Mouse (Mus musculus) limb, embryonic 14.5 days (tissue): ENCODE measurements at regions not wholly inside any gene's neighbourhood (a gene's known extent, or its start where the extent isn't known, plus 50 kb on each side); places are given as distances from the start of the nearest gene placed in this dataset.

Experiments
- ATAC-seq: fragments of 200-750 bp; cut with Nextera tagmentation; 2 replicates; pipeline ENCODE4 v1.8.0; 2017; ENCODE audit warnings: low read depth, moderate number of reproducible peaks, moderate TSS enrichment; ENCODE audit not compliant: low FRiP score
- DNase-seq: peaks from one replicate; pipeline ENCODE4 v3.0.0-alpha.2; 2015; ENCODE audit warnings: low spot score
- H3K27ac ChIP-seq: fragments of 300-500 bp; sonication (generic); replicated peaks from 2 replicates; pipeline ENCODE4 v1.5.1; 2014; ENCODE audit warnings: low read depth, mild to moderate bottlenecking, low read length, moderate library complexity, mixed read lengths
- H3K27me3 ChIP-seq: fragments of 300-500 bp; sonication (generic); 2 replicates; pipeline ENCODE4 v1.6.1; 2014; ENCODE audit warnings: low read length, mixed read lengths; ENCODE audit not compliant: control insufficient read depth, insufficient read depth
- H3K36me3 ChIP-seq: fragments of 300-500 bp; sonication (generic); 2 replicates; pipeline ENCODE4 v1.6.1; 2014; ENCODE audit warnings: mild to moderate bottlenecking, low read length, moderate library complexity, mixed read lengths; ENCODE audit not compliant: control insufficient read depth, insufficient read depth
- H3K4me1 ChIP-seq: fragments of 300-500 bp; sonication (generic); 2 replicates; pipeline ENCODE4 v1.6.1; 2014; ENCODE audit warnings: antibody characterized with exemption, low read length, mixed read lengths; ENCODE audit not compliant: control insufficient read depth, insufficient read depth
- H3K4me2 ChIP-seq: fragments of 300-500 bp; sonication (generic); replicated peaks from 2 replicates; pipeline ENCODE4 v1.6.1; 2014; ENCODE audit warnings: low read depth, mild to moderate bottlenecking, low read length, moderate library complexity; ENCODE audit not compliant: severe bottlenecking
- H3K4me3 ChIP-seq: fragments of 300-500 bp; sonication (generic); replicated peaks from 2 replicates; pipeline ENCODE4 v1.5.1; 2014; ENCODE audit warnings: low read length
- H3K9ac ChIP-seq: fragments of 300-500 bp; sonication (generic); 2 replicates; pipeline ENCODE4 v1.6.1; 2014; ENCODE audit warnings: mild to moderate bottlenecking, low read depth, low read length, moderate library complexity; ENCODE audit not compliant: severe bottlenecking
- H3K9me3 ChIP-seq: fragments of 300-500 bp; sonication (generic); 2 replicates; pipeline ENCODE4 v1.6.1; 2016; ENCODE audit warnings: low read length; ENCODE audit not compliant: control insufficient read depth
- POLR2A ChIP-seq: fragments of 200-500 bp; IDR thresholded peaks from 2 replicates; pipeline ENCODE4 v1.8.0; 2012; ENCODE audit warnings: inconsistent platforms, mild to moderate bottlenecking, moderate library complexity, borderline replicate concordance; ENCODE audit not compliant: insufficient read depth, insufficient read length; ENCODE audit errors: extremely low read depth
- WGBS: fragments of 180-500 bp; shearing (Covaris S2); extraction: QIAGEN DNeasy Blood & Tissue Kit; methylation state at CpG from one replicate; pipeline ENCODE4 v1.1.7; 2014; 5-methylcytosine and 5-hydroxymethylcytosine counted together

GRCm38 (mm10) chr4:94367174-94367573 is 189.2 kb upstream of the Gm10306 start:
- no peaks in the 10 kb centered on the region for H3K36me3 ChIP-seq
- H3K4me1 ChIP-seq, result no peaks in the 10 kb centered on the region
- no peak overlapping the region for H3K4me3 ChIP-seq
- no peaks in the 10 kb centered on the region for H3K9me3 ChIP-seq
- no peak for DNase-seq
- WGBS, result 69% methylated on average over 3 of the region's 3 CpGs
- no peak for TF ChIP-seq POLR2A
- H3K9ac ChIP-seq, result no peak overlapping the region
- H3K4me2 ChIP-seq, result no peak overlapping the region
- H3K27ac ChIP-seq, result no peak overlapping the region
- H3K27me3 ChIP-seq, result no peaks in the 10 kb centered on the region
- no peak for ATAC-seq

GRCm38 (mm10) chr4:94370981-94371380 is 185.4 kb upstream of the Gm10306 start:
- no peak overlapping the region for H3K27ac ChIP-seq
- H3K4me2 ChIP-seq, result no peak overlapping the region
- 17% methylated on average over 6 of the region's 6 CpGs for WGBS
- H3K27me3 ChIP-seq, result no peaks in the 10 kb centered on the region
- H3K4me3 ChIP-seq, result no peak overlapping the region
- no peaks in the 10 kb centered on the region for H3K9me3 ChIP-seq
- ATAC-seq (no peak), DNase-seq (no peak)
- TF ChIP-seq POLR2A, result no peak
- no peaks in the 10 kb centered on the region for H3K4me1 ChIP-seq
- no peaks in the 10 kb centered on the region for H3K36me3 ChIP-seq
- no peak overlapping the region for H3K9ac ChIP-seq

- DNase-seq (no peak), ATAC-seq (no peak)
- Histone ChIP-seq H3K27me3 (no peaks in the 10 kb centered on the region), H3K9ac (no peak overlapping the region), H3K4me3 (no peak overlapping the region), H3K4me2 (no peak overlapping the region), H3K4me1 (no peaks in the 10 kb centered on the region), H3K36me3 (no peaks in the 10 kb centered on the region), H3K9me3 (no peaks in the 10 kb centered on the region), H3K27ac (no peak overlapping the region)
- TF ChIP-seq POLR2A, result no peak
- WGBS, result 85% methylated on average over 1 of the region's 1 CpGs
These were observed 180.1 kb upstream of the Gm10306 start for GRCm38 (mm10) chr4:94376256-94376655.

GRCm38 (mm10) chr4:94385703-94386102 is 170.6 kb upstream of the Gm10306 start:
- no peaks in the 10 kb centered on the region for H3K27me3 ChIP-seq
- H3K4me2 ChIP-seq, result no peak overlapping the region
- H3K27ac ChIP-seq, result no peak overlapping the region
- H3K9me3 ChIP-seq, result no peaks in the 10 kb centered on the region
- no peaks in the 10 kb centered on the region for H3K36me3 ChIP-seq
- no peak overlapping the region for H3K9ac ChIP-seq
- H3K4me3 ChIP-seq, result no peak overlapping the region
- no peaks in the 10 kb centered on the region for H3K4me1 ChIP-seq
- ATAC-seq (no peak), DNase-seq (no peak)
- no peak for TF ChIP-seq POLR2A
- WGBS, result 76% methylated on average over 7 of the region's 7 CpGs

- DNase-seq (no peak), ATAC-seq (no peak)
- no peak overlapping the region for H3K4me3 ChIP-seq
- no peak for TF ChIP-seq POLR2A
- H3K4me2 ChIP-seq, result no peak overlapping the region
- 55% methylated on average over 2 of the region's 2 CpGs for WGBS
- no peaks in the 10 kb centered on the region for H3K36me3 ChIP-seq
- no peak overlapping the region for H3K27ac ChIP-seq
- H3K9ac ChIP-seq, result no peak overlapping the region
- H3K4me1 ChIP-seq, result no peaks in the 10 kb centered on the region
- no peaks in the 10 kb centered on the region for H3K9me3 ChIP-seq
- H3K27me3 ChIP-seq, result no peaks in the 10 kb centered on the region
These were observed 168.0 kb upstream of the Gm10306 start for GRCm38 (mm10) chr4:94388317-94388716.

GRCm38 (mm10) chr4:94394462-94394861 is 161.9 kb upstream of the Gm10306 start:
- WGBS, result 77% methylated on average over 2 of the region's 2 CpGs
- Histone ChIP-seq H3K27ac (no peak overlapping the region), H3K27me3 (no peaks in the 10 kb centered on the region), H3K4me2 (no peak overlapping the region), H3K9ac (no peak overlapping the region), H3K36me3 (no peaks in the 10 kb centered on the region), H3K4me1 (no peaks in the 10 kb centered on the region), H3K4me3 (no peak overlapping the region), H3K9me3 (no peaks in the 10 kb centered on the region)
- ATAC-seq, result no peak
- DNase-seq, result no peak
- no peak for TF ChIP-seq POLR2A
